Comparison of ENCODE assay signal across 10 mouse cellular contexts in genomic region chr7:112458440-112458839, GRCm38 (mm10). TPM values are rescaled to one million over a fixed set of nuclear protein-coding genes. Genes with fewer than 3 reads are reported as not detected.
A peak's percentile ranks its signal among the peaks of the same experiment; 100 is the strongest.
DNase-seq lines count a peak whose midpoint lies in the region; ATAC-seq and TF ChIP-seq lines count a peak whose summit lies in the region.
"Had no signal": no experiment of that assay in that cellular context is flagged by ENCODE, and none has a peak within 500 bp of the region (broad histone marks: within the 10 kb centered on the region; RNA-seq: fewer than 3 reads in every experiment).

No protein-coding gene starts in this region.

- peak; percentile 77 for DNase-seq in left cerebral cortex, postnatal 4 days
- DNase-seq in left cerebral cortex, adult 11 months (ENCODE audit: low spot score), result no peak
- peak; percentile 73 to 82 for DNase-seq in cerebellum, adult 2 months
- DNase-seq in kidney, adult 9 months, result peak; percentile 46
- DNase-seq in right cerebral cortex, postnatal 10 days (ENCODE audit: low spot score in 2 of 2), result peak; percentile 39 to 53
- no peak for DNase-seq in neural tube, embryonic 10.5 days (ENCODE audit: extremely low spot score, low spot score)
- no peak for DNase-seq in spleen, adult 12 weeks (ENCODE audit: low spot score)
- DNase-seq: embryo, embryonic 11 days had no signal

- no peak for ATAC-seq in forebrain, embryonic 13.5 days

- H3K27me3 ChIP-seq in cerebellum, adult 2 months (ENCODE audit: control insufficient read depth, insufficient read depth, low read length), result no peaks in the 10 kb centered on the region
- H3K27me3 ChIP-seq in forebrain, embryonic 13.5 days, result no peaks in the 10 kb centered on the region

- no peak for TF ChIP-seq POLR2A in cerebellum, adult 2 months (IDR thresholded peaks at IDR 0.05; ENCODE audit: borderline replicate concordance, insufficient read depth, low read length)

- H3K9me3 ChIP-seq in forebrain, embryonic 13.5 days (replicated peaks), result no peaks in the 10 kb centered on the region

- H3K27ac ChIP-seq in cerebellum, adult 2 months (ENCODE audit: insufficient read depth, low read length), result no peak overlapping the region; the same call in 1 of the 2 replicates
- H3K27ac ChIP-seq in forebrain, embryonic 13.5 days, result no peak overlapping the region
- H3K27ac ChIP-seq: macrophage had no signal

- 19% methylated on average over 5 of the region's 5 CpGs for WGBS in cerebellum, adult 2 months
- 70% methylated on average over 5 of the region's 5 CpGs for WGBS in forebrain, embryonic 13.5 days

- no peak overlapping the region for H3K4me2 ChIP-seq in forebrain, embryonic 13.5 days

- H3K4me1 ChIP-seq in cerebellum, adult 2 months (ENCODE audit: control insufficient read depth, insufficient read depth, low read length), result peaks cover 18% of the 10 kb centered on the region
- peaks cover 27% of the 10 kb centered on the region for H3K4me1 ChIP-seq in forebrain, embryonic 13.5 days

- no peak overlapping the region for H3K9ac ChIP-seq in forebrain, embryonic 13.5 days

- no peak overlapping the region for H3K4me3 ChIP-seq in cerebellum, adult 2 months (replicated peaks; ENCODE audit: insufficient read depth, low read depth, low read length)
- H3K4me3 ChIP-seq in forebrain, embryonic 13.5 days, result no peak overlapping the region

- no peak for TF ChIP-seq CTCF in cerebellum, adult 2 months (IDR thresholded peaks at IDR 0.05; ENCODE audit: borderline replicate concordance, insufficient read depth, low read depth, low read length)

- intact Hi-C loops in left cerebral cortex, postnatal 4 days (cut with DNase I), result no loop called here

- no peaks in the 10 kb centered on the region for H3K36me3 ChIP-seq in forebrain, embryonic 13.5 days (ENCODE audit: poor library complexity, severe bottlenecking)

RNA-seq across cellular contexts. Expression of gene Parva, which starts 31.1 kb away (rescaled TPM):
- total RNA-seq in left cerebral cortex, postnatal 4 days (2021), result 10 to 100 TPM; 25.6 to 26.8 TPM
- 64.4 and 67.5 TPM in 2 replicates for polyA plus RNA-seq in cerebellum, adult 2 months (2012; rRNA removed)
- polyA plus RNA-seq in forebrain, embryonic 13.5 days (2015; fragmentation: Nextera tagmentation; extraction: Ambion mirVana), result 27.6 and 31.9 TPM in 2 replicates

Comparison
In these comparisons a context has a peak if more than half of its experiments do, and no peak if none do; other contexts are left out.
1. DNase-seq: peak in left cerebral cortex, postnatal 4 days (single experiment), cerebellum, adult 2 months (2 of 2), kidney, adult 9 months (single experiment) and right cerebral cortex, postnatal 10 days (2 of 2); none in left cerebral cortex, adult 11 months (single experiment), neural tube, embryonic 10.5 days (single experiment) and spleen, adult 12 weeks (single experiment).